Mouse (Mus musculus): Measurements from ENCODE around the gene Lrch1. TPM values are rescaled to one million over a fixed set of nuclear protein-coding genes. Genes with fewer than 3 reads are reported as not detected.

Lrch1 gene
- polyA plus RNA-seq, 1 experiment: 24.4 TPM

DNA sequence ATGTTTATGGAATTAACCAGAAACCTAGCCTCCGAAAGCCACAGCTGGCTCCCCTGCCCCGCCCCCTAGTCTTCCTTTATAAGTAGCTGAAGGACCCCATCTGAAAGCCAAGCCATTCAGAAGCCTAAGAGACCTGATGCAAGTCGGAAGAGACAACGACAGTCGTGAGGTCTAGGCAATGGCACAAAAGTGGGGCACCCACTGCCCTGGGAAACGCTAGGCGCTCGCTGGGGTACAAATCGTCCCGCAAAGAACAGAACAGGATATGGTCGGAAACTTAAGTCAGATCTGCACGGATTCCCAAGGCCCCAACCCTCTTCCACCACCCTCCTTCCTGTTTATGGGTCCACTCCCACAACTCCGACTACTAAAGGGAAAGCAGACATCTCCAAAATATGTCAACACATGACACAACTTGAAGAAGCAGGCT, 1.3 kb downstream of the Lrch1 start:
- 10% methylated on average over 13 of the region's 13 CpGs for WGBS
- peaks cover 2% of the 10 kb centered on the region for H3K4me1 ChIP-seq (ENCODE audit: control insufficient read depth, insufficient read depth, low read length)
- DNase-seq: no peak
- TF ChIP-seq POLR2A (IDR thresholded peaks at IDR 0.05; ENCODE audit: borderline replicate concordance, insufficient read depth, low read length): no peak
- TF ChIP-seq CTCF (IDR thresholded peaks at IDR 0.05; ENCODE audit: borderline replicate concordance, insufficient read depth, low read depth, low read length): no peak
- H3K27ac ChIP-seq (ENCODE audit: insufficient read depth, low read length): no peak overlapping the region
- no peaks in the 10 kb centered on the region for H3K27me3 ChIP-seq (ENCODE audit: control insufficient read depth, insufficient read depth, low read length)
- H3K4me3 ChIP-seq (replicated peaks; ENCODE audit: insufficient read depth, low read depth, low read length): peak overlapping the region; percentile 96

GRCm38 (mm10) chr14:74945266-74946215, 2.1 kb downstream of the Lrch1 start:
- no peaks in the 10 kb centered on the region for H3K27me3 ChIP-seq (ENCODE audit: control insufficient read depth, insufficient read depth, low read length)
- H3K4me1 ChIP-seq (ENCODE audit: control insufficient read depth, insufficient read depth, low read length): peaks cover 2% of the 10 kb centered on the region
- 84% methylated on average over 11 of the region's 11 CpGs for WGBS
- no peak for DNase-seq
- no peak overlapping the region for H3K27ac ChIP-seq (ENCODE audit: insufficient read depth, low read length)
- TF ChIP-seq CTCF (IDR thresholded peaks at IDR 0.05; ENCODE audit: borderline replicate concordance, insufficient read depth, low read depth, low read length): no peak
- TF ChIP-seq POLR2A (IDR thresholded peaks at IDR 0.05; ENCODE audit: borderline replicate concordance, insufficient read depth, low read length): no peak
- H3K4me3 ChIP-seq (replicated peaks; ENCODE audit: insufficient read depth, low read depth, low read length): no peak overlapping the region

DNA sequence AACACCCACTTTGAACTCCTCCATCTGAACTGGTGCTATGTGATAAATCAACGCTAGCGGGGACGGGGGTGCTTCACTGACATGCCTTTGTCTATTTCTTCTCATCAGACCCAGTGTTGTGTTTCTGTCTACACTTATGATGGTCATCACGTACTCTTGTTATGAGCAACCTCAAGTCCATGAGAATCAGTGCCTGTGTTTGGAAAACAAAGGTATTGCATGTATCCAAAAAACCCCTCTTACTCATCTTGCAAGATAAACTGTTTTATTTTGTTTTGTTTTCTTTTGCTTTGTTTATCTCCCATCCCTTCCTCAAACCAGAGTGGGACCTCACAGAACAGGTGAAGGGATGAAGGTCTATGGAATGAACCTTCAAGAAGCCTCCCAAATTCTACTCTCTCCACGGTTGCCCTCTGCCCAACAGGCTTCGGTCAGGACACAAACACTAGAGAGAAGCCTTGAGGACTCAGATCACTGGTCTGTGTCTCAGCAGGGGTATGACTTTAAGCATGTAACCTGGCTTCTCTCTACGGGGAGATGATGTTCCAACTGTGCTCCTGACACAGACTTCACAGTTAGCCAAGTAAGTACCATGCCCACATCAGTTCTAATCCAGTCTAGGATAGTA, 3.4 kb downstream of the Lrch1 start:
- H3K4me1 ChIP-seq (ENCODE audit: control insufficient read depth, insufficient read depth, low read length): peaks cover 2% of the 10 kb centered on the region
- no peak overlapping the region for H3K4me3 ChIP-seq (replicated peaks; ENCODE audit: insufficient read depth, low read depth, low read length)
- DNase-seq: no peak
- H3K27ac ChIP-seq (ENCODE audit: insufficient read depth, low read length): no peak overlapping the region
- no peak for TF ChIP-seq POLR2A (IDR thresholded peaks at IDR 0.05; ENCODE audit: borderline replicate concordance, insufficient read depth, low read length)
- no peak for TF ChIP-seq CTCF (IDR thresholded peaks at IDR 0.05; ENCODE audit: borderline replicate concordance, insufficient read depth, low read depth, low read length)
- no peaks in the 10 kb centered on the region for H3K27me3 ChIP-seq (ENCODE audit: control insufficient read depth, insufficient read depth, low read length)
- WGBS: 87% methylated on average over 7 of the region's 7 CpGs

GRCm38 (mm10) chr14:74943581-74944117, 4.0 kb downstream of the Lrch1 start:
- H3K27me3 ChIP-seq (ENCODE audit: control insufficient read depth, insufficient read depth, low read length): no peaks in the 10 kb centered on the region
- DNase-seq: no peak
- H3K4me3 ChIP-seq (replicated peaks; ENCODE audit: insufficient read depth, low read depth, low read length): no peak overlapping the region
- TF ChIP-seq POLR2A (IDR thresholded peaks at IDR 0.05; ENCODE audit: borderline replicate concordance, insufficient read depth, low read length) (no peak), CTCF (IDR thresholded peaks at IDR 0.05; ENCODE audit: borderline replicate concordance, insufficient read depth, low read depth, low read length) (no peak)
- H3K4me1 ChIP-seq (ENCODE audit: control insufficient read depth, insufficient read depth, low read length): peaks cover 2% of the 10 kb centered on the region
- no peak overlapping the region for H3K27ac ChIP-seq (ENCODE audit: insufficient read depth, low read length)
- WGBS: 93% methylated on average over 6 of the region's 6 CpGs

DNA sequence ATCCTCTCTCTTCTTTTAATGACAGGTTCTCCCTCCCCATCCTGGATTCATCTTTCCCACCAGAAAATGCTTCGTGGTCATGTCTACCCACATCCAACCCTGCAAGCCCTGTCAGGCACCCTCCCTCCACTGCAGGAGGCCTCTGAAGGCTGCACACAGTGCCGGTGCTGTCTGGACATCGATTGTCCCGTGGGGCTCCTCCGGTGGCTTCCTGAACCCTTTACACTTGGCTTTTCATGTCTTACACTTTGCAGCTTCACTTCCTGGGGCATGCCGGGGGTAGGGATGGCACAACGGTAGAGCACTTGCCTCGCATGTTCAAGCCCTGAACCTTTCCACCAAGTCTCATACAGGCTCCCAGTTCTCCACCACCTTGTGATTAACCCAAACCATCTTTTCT, 4.7 kb downstream of the Lrch1 start:
- no peaks in the 10 kb centered on the region for H3K27me3 ChIP-seq (ENCODE audit: control insufficient read depth, insufficient read depth, low read length)
- WGBS: 81% methylated on average over 8 of the region's 8 CpGs
- DNase-seq: no peak
- no peak overlapping the region for H3K27ac ChIP-seq (ENCODE audit: insufficient read depth, low read length)
- no peak for TF ChIP-seq CTCF (IDR thresholded peaks at IDR 0.05; ENCODE audit: borderline replicate concordance, insufficient read depth, low read depth, low read length)
- TF ChIP-seq POLR2A (IDR thresholded peaks at IDR 0.05; ENCODE audit: borderline replicate concordance, insufficient read depth, low read length): no peak
- H3K4me1 ChIP-seq (ENCODE audit: control insufficient read depth, insufficient read depth, low read length): peaks cover 2% of the 10 kb centered on the region
- H3K4me3 ChIP-seq (replicated peaks; ENCODE audit: insufficient read depth, low read depth, low read length): no peak overlapping the region

DNA sequence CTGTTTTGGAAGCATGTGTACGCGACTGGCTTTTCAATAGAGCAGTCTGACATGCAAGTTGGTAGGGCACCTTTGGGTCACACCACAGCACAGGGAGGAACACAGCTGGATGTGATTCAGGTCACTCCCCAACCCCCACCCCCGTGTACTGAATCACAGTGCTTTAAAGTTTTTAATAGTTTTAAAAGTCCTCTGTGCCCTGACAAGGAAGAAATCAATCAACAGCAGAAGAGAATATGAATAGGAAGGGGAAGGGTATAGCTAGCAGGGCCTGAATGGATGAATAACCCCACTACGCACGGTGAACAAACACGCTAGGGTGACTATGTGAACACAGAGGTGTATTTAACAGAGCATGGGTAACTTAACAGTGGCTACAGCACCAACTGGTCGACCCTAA, 6.1 kb downstream of the Lrch1 start:
- TF ChIP-seq POLR2A (IDR thresholded peaks at IDR 0.05; ENCODE audit: borderline replicate concordance, insufficient read depth, low read length) (no peak), CTCF (IDR thresholded peaks at IDR 0.05; ENCODE audit: borderline replicate concordance, insufficient read depth, low read depth, low read length) (no peak)
- 89% methylated on average over 7 of the region's 7 CpGs for WGBS
- Histone ChIP-seq H3K4me3 (replicated peaks; ENCODE audit: insufficient read depth, low read depth, low read length) (no peak overlapping the region), H3K27ac (ENCODE audit: insufficient read depth, low read length) (no peak overlapping the region), H3K27me3 (ENCODE audit: control insufficient read depth, insufficient read depth, low read length) (no peaks in the 10 kb centered on the region), H3K4me1 (ENCODE audit: control insufficient read depth, insufficient read depth, low read length) (peaks cover 2% of the 10 kb centered on the region)
- DNase-seq: no peak

- DNase-seq: no peak
- TF ChIP-seq POLR2A (IDR thresholded peaks at IDR 0.05; ENCODE audit: borderline replicate concordance, insufficient read depth, low read length) (no peak), CTCF (IDR thresholded peaks at IDR 0.05; ENCODE audit: borderline replicate concordance, insufficient read depth, low read depth, low read length) (no peak)
- 88% methylated on average over 4 of the region's 4 CpGs for WGBS
- Histone ChIP-seq H3K27ac (ENCODE audit: insufficient read depth, low read length) (no peak overlapping the region), H3K27me3 (ENCODE audit: control insufficient read depth, insufficient read depth, low read length) (no peaks in the 10 kb centered on the region), H3K4me1 (ENCODE audit: control insufficient read depth, insufficient read depth, low read length) (peaks cover 2% of the 10 kb centered on the region), H3K4me3 (replicated peaks; ENCODE audit: insufficient read depth, low read depth, low read length) (no peak overlapping the region)
These were observed 6.9 kb downstream of the Lrch1 start for GRCm38 (mm10) chr14:74940741-74941140.

Data from cerebellum, adult 2 months (tissue).